Mouse (Mus musculus) C2C12 (cell line): ENCODE measurements at regions not wholly inside any gene's neighbourhood (a gene's known extent, or its start where the extent isn't known, plus 50 kb on each side); places are given as distances from the start of the nearest gene placed in this dataset.

Source experiments
- CTCF ChIP-seq: IDR thresholded peaks from one replicate; pipeline ENCODE4 v1.5.1; 2011; ENCODE audit not compliant: control insufficient read depth, insufficient read depth, insufficient read length
- USF1 ChIP-seq: IDR thresholded peaks from one replicate; pipeline ENCODE4 v1.6.1; 2011; ENCODE audit warnings: low read depth, mild to moderate bottlenecking, control low read depth, moderate library complexity

- TF ChIP-seq CTCF (no peak), USF1 (no peak)
Measured at GRCm38 (mm10) chr4:127517539-127517938, 159.6 kb upstream of the Gjb5 start.
